Mouse (Mus musculus) kidney, embryonic 16.5 days (tissue): ENCODE results near the gene Dbf4. TPM values are rescaled to one million over a fixed set of nuclear protein-coding genes. Genes with fewer than 3 reads are reported as not detected.

Experiments
- ATAC-seq: fragments of 200-750 bp; cut with Nextera tagmentation; 2 replicates; pipeline ENCODE4 v1.8.0; 2017; ENCODE audit warnings: moderate TSS enrichment; ENCODE audit not compliant: low FRiP score, low TSS enrichment
- H3K27ac ChIP-seq: fragments of 300-500 bp; sonication (generic); 2 replicates; pipeline ENCODE4 v1.5.1; 2014; ENCODE audit warnings: low read length
- H3K27me3 ChIP-seq: fragments of 300-500 bp; sonication (generic); 2 replicates; pipeline ENCODE4 v1.6.1; 2014; ENCODE audit warnings: low read length, control low read depth, mixed read lengths; ENCODE audit not compliant: insufficient read depth
- H3K36me3 ChIP-seq: fragments of 300-500 bp; sonication (generic); 2 replicates; pipeline ENCODE4 v1.6.1; 2014; ENCODE audit warnings: low read length, control low read depth, mixed read lengths; ENCODE audit not compliant: insufficient read depth
- H3K4me1 ChIP-seq: fragments of 300-500 bp; sonication (generic); 2 replicates; pipeline ENCODE4 v1.6.1; 2014; ENCODE audit warnings: low read length, control low read depth, mixed read lengths; ENCODE audit not compliant: insufficient read depth
- H3K4me2 ChIP-seq: fragments of 300-500 bp; sonication (generic); replicated peaks from 2 replicates; pipeline ENCODE4 v1.6.1; 2014; ENCODE audit warnings: low read depth, low read length
- H3K4me3 ChIP-seq: fragments of 300-500 bp; sonication (generic); 2 replicates; pipeline ENCODE4 v1.5.1; 2014; ENCODE audit warnings: mild to moderate bottlenecking, low read length
- H3K9ac ChIP-seq: fragments of 300-500 bp; sonication (generic); replicated peaks from 2 replicates; pipeline ENCODE4 v1.6.1; 2014; ENCODE audit warnings: low read length
- H3K9me3 ChIP-seq: fragments of 300-500 bp; sonication (generic); 2 replicates; pipeline ENCODE4 v1.6.1; 2016; ENCODE audit warnings: low read length, control low read depth
- whole genome bisulfite sequencing: fragments of 180-500 bp; shearing (Covaris S2); extraction: QIAGEN DNeasy Blood & Tissue Kit; methylation state at CpG from one replicate; pipeline ENCODE4 v1.1.7; 2014; 5-methylcytosine and 5-hydroxymethylcytosine counted together
- polyA plus RNA-seq: library from polyadenylated mRNA; unstranded; fragments of >200 nt; fragmentation: Nextera tagmentation; extraction: Ambion mirVana; gene quantifications from 2 replicates; pipeline ENCODE4 v1.2.1, GENCODE M21; 2015

Dbf4 gene
- polyA plus RNA-seq, 1 experiment from 2014 or later = 38.2 TPM

DNA sequence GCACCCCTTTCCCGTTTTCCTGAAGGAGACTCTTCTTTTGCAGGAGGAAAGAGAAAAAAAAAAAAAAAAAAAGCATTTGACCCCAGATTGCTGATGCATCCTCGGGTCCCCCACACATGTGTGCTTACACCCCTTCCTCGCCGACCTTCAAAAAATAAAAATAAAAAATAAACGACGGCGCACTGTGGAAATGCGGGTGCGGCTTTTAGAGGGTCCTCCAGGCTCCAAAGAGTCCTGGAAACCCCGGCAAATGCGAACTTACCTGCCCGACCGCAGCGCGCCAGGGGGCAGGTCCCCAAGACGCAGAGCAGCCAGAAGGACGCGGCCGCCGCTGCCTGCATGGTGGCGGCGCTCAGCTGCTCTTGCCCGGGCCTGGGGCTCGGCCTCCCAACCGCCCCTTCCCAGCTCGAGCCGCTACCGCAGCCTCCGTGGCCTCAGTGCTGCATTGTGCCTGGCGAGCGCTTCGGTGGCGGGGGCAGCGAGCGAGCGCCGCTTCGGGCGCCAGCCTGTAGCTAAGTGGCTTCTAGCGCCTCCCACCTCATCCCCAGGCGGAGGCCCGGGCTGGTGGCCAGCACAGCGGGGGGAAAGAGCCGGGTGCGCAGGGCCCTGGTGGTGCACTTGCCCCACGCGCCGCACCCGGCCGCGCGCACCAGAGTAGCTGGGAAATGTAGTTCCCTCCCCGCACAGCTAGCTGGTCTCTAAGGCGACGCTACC is 54.7 kb downstream of the Dbf4 start, which contains the start of gene Adam22:
Adam22 (minus strand) TSS at position 547 of the 714 bp plus-strand sequence.
- Histone ChIP-seq H3K4me2 (peak within 1 kb of the TSS; percentile 82), H3K4me3 (peak within 1 kb of the TSS; percentile 75), H3K9me3 (no peaks in the 10 kb centered on the region), H3K4me1 (no peaks in the 10 kb centered on the region), H3K36me3 (no peaks in the 10 kb centered on the region), H3K27ac (0 out of 2 replicates have a peak within 1 kb of the TSS, but pooled peaks have one; percentile 20), H3K9ac (peak within 1 kb of the TSS; percentile 74), H3K27me3 (no peaks in the 10 kb centered on the region)
- ATAC-seq = peak; percentile 98
- under 1% methylated on average over 54 of the region's 55 CpGs for WGBS

DNA sequence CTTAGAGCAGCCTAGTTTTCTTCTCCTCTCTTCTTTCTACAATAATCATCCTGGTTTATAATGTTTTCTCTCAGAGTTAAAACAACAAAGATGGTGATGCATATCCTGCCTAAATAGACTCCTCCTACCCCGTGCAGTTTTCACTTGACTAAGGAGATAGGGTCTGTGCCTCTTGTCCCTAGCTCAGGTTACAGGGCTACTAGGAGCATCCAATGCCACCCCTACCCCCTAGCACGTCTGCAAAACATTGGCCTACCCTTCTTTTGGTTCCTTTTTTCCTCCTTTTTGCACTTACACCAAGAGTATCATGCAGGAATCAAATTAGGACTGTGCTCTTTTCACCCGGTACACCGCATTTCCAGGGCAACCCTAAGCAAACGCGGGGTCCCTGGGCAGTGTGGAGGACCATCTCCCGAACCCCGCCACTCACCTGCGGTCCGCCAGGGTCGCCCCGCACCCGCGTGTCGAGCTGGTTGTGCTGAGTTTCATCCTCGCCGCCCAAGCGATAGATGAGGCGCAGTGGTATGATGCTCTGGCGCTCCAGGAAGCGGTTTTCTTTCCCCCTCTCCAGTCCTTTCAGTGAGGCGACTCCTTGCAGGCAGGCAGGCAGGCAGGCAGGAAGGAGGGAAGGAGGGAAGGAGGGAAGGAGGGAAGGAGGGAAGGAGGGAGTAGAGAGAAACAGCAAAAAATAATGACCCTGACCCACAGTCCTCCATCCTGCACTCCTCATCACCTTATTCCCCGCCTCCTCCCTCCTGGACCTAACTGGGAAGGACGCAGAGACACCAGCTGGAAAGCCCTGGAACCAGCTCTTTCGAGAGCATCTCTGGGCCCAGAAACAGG is 55.5 kb downstream of the Dbf4 start:
- H3K36me3 ChIP-seq = no peaks in the 10 kb centered on the region
- no peaks in the 10 kb centered on the region for H3K27me3 ChIP-seq
- H3K4me1 ChIP-seq = no peaks in the 10 kb centered on the region
- H3K4me3 ChIP-seq = peak overlapping the region; percentile 75
- peak overlapping the region; percentile 82 for H3K4me2 ChIP-seq
- H3K27ac ChIP-seq = no peak overlapping the region
- H3K9ac ChIP-seq = peak overlapping the region; percentile 74
- H3K9me3 ChIP-seq = no peaks in the 10 kb centered on the region
- peak; percentile 49 for ATAC-seq
- 1% methylated on average over 24 of the region's 25 CpGs for WGBS

DNA sequence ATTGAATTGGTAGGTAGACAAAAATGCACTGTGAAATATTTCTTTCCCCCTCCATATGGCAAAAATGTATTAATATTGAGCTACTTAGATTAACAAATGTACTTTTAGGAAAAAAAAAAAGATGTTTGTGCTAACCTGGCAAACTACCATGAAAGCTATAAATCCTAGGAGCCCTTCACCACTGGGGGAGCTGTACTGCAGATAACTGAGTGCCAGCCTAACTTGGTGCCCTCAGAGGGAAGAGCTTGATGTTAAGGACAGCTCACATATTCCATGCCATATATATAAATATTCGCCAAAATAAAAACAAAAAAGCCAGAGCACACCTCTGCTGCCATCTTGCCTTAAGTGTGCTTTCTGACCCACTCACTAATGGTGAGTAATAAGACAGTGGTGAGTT is 60.2 kb downstream of the Dbf4 start:
- no peak for ATAC-seq
- H3K9ac ChIP-seq = no peak overlapping the region
- 62% methylated on average over 1 of the region's 1 CpGs for WGBS
- H3K27me3 ChIP-seq = no peaks in the 10 kb centered on the region
- H3K27ac ChIP-seq = no peak overlapping the region
- no peak overlapping the region for H3K4me2 ChIP-seq
- H3K9me3 ChIP-seq = no peaks in the 10 kb centered on the region
- H3K4me1 ChIP-seq = peaks cover 10% of the 10 kb centered on the region
- no peak overlapping the region for H3K4me3 ChIP-seq
- no peaks in the 10 kb centered on the region for H3K36me3 ChIP-seq

DNA sequence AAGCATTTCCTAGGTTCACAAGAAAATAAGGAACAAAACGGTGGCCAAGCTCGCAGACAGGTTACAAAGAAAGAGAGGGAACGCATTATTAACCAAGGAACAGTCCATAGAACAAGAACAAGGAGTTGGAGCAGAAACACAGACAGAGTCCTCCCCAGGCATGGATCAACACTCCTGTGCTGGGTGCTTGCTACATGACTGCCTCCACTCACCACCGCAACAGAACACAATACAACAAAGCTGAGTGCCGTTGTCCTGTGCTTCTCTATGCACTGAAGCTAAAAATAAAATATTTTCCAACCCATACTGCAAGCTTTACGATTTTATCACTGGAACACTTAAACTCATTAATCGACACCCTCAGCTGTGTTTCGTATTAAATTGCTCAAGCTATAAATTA is 64.8 kb downstream of the Dbf4 start:
- Histone ChIP-seq H3K4me3 (no peak overlapping the region), H3K9ac (no peak overlapping the region), H3K4me1 (peaks cover 16% of the 10 kb centered on the region), H3K9me3 (no peaks in the 10 kb centered on the region), H3K27me3 (no peaks in the 10 kb centered on the region), H3K36me3 (no peaks in the 10 kb centered on the region), H3K27ac (no peak overlapping the region), H3K4me2 (peak overlapping the region; percentile 15)
- ATAC-seq = 0 out of 2 replicates have a peak, but pooled peaks have one; percentile 57
- 36% methylated on average over 8 of the region's 8 CpGs for WGBS

DNA sequence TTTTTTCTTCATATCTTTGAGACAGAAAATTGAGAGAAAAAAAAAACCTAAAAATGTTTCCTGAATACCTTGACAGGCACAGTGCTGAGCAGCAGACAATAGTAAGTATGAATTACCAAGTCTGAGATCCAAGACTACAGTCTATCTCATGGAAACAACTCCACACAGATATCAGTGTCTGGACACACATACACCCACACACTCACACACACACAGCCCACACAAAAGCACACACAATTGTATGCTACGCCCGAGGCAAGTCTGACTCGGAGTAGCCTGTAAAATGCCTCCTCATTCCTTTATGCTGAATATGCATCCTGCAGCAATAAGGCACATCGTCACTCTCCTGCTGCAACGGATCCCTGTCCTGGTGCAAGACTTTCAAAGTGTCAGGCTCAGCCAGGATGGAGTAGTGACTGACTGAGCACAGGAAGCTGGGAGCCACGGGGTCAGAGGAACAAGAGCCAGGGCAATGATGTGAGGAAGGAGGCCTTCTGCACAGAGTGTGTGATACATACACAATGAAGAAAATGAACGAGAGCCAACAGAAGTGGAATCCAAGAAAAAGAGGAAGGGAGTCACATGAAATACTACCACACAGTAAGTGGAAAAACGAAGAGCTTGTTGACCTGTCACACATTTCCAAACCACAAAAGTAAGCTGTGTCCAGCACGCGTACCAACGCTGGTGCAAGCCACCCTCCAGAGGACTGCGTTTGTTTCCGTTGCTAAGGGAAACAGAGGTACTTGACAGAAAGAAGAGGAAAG is 65.4 kb downstream of the Dbf4 start:
- WGBS = 13% methylated on average over 13 of the region's 13 CpGs
- no peaks in the 10 kb centered on the region for H3K27me3 ChIP-seq
- no peak overlapping the region for H3K27ac ChIP-seq
- no peaks in the 10 kb centered on the region for H3K36me3 ChIP-seq
- peaks cover 16% of the 10 kb centered on the region for H3K4me1 ChIP-seq
- no peaks in the 10 kb centered on the region for H3K9me3 ChIP-seq
- no peak overlapping the region for H3K4me3 ChIP-seq
- peak overlapping the region; percentile 15; the same call in 1 of the 2 replicates for H3K4me2 ChIP-seq
- no peak overlapping the region for H3K9ac ChIP-seq
- ATAC-seq = peak; percentile 85

DNA sequence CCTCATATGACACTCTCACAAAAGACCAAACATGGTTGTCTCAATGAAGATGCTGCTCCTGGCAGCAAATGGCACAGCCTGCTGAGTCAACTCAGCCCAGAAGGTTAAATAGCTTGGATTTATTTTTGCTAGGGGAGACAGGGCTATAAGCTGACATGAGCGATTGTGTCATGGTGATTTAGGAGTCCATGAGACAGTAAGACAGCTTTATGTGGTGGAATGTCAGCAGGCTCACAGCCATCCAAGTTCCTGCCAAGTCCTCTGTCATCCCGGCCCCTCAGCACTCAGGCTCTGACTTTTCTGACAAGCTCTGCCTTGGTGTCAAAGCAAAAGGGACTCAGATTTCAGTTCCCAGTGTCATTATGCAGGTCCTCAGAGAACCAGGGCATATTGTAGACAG is 66.2 kb downstream of the Dbf4 start:
- peak; percentile 74 for ATAC-seq
- Histone ChIP-seq H3K9me3 (no peaks in the 10 kb centered on the region), H3K36me3 (no peaks in the 10 kb centered on the region), H3K4me2 (no peak overlapping the region), H3K27me3 (no peaks in the 10 kb centered on the region), H3K9ac (no peak overlapping the region), H3K4me1 (peaks cover 16% of the 10 kb centered on the region), H3K27ac (0 out of 2 replicates have a peak overlapping the region, but pooled peaks have one; percentile 3), H3K4me3 (no peak overlapping the region)
- 16% methylated on average over 2 of the region's 2 CpGs for WGBS

DNA sequence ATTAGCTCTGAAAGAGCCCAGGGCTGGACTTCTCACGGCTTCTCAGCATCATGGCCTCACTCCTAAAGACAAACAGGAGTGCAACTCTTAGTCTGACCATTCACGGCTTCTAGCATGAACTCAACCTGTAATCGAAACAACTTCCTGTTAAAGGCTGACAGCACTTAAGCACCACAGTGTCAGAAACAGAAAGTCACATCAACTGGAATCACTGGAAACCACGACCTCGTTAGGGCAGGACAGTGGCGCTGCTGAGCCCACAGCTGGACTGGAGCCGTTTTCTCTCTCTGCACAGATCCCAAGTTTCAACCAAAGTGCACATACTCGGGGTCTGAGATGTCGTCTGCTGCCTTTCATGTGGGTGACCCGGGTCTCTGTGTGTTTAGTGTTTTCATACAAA is 73.0 kb downstream of the Dbf4 start:
- 59% methylated on average over 10 of the region's 10 CpGs for WGBS
- Histone ChIP-seq H3K4me2 (no peak overlapping the region), H3K27ac (no peak overlapping the region), H3K9ac (no peak overlapping the region), H3K4me1 (0 out of 2 replicates have a peak, but pooled peaks cover 3% of the 10 kb centered on the region), H3K4me3 (no peak overlapping the region), H3K36me3 (no peaks in the 10 kb centered on the region), H3K27me3 (no peaks in the 10 kb centered on the region), H3K9me3 (no peaks in the 10 kb centered on the region)
- ATAC-seq = 0 out of 2 replicates have a peak, but pooled peaks have one; percentile 17

Other genes starting within 250 kb of the Dbf4 start
- 9.0 and 10.5 TPM in 2 replicates for gene Adam22, start 54.6 kb downstream of the Dbf4 start, polyA plus RNA-seq
- gene Slc25a40, start 134 bp upstream of the Dbf4 start, polyA plus RNA-seq = 12.6 and 13.4 TPM in 2 replicates
- gene Rundc3b, start 200.2 kb upstream of the Dbf4 start, polyA plus RNA-seq = 1.8 and 2.4 TPM in 2 replicates
- gene Abcb1a, start 237.4 kb upstream of the Dbf4 start, polyA plus RNA-seq = 0.27 and 0.37 TPM in 2 replicates